Mouse (Mus musculus) cerebellum, postnatal 36 days (tissue): ENCODE data around the gene Nxph4.

Source experiments
- DNase-seq, 2 experiments: peaks; one replicate each; pipeline ENCODE4 v3.0.0; 2021 to 2022; ENCODE audit warnings: mixed read lengths in 2 of 2

The Nxph4 gene

DNA sequence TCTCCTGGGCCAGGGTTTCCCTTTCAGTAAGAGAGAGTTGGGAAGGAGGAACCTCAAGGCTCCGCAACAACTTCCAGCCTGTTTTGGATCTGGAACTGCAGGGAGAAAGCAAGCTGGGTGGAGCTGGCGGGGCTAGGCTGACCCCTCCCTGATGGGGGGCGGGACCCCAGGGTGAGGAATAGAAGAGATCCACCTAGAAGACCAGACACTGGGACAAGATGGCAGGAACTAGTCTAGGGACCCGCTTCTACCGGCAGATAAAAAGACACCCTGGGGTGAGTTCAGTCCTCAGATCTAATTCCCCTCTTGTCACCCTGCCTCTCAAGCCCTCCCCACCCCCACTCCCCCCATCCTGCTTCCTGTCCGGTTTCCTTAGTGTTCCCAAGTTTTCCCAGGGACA, 19.6 kb downstream of the Nxph4 start, which contains the start of gene Ndufa4l2:
Gene Ndufa4l2 (plus strand): TSS at position 204 of the 400 bp plus-strand sequence.
- DNase-seq = no peak

- no peak for DNase-seq
Observed at GRCm38 (mm10) chr10:127514111-127514698, 20.2 kb downstream of the Nxph4 start.

GRCm38 (mm10) chr10:127513501-127514091, 20.8 kb downstream of the Nxph4 start:
- peak in 1 of 2 experiments; percentile 18 for DNase-seq

DNA sequence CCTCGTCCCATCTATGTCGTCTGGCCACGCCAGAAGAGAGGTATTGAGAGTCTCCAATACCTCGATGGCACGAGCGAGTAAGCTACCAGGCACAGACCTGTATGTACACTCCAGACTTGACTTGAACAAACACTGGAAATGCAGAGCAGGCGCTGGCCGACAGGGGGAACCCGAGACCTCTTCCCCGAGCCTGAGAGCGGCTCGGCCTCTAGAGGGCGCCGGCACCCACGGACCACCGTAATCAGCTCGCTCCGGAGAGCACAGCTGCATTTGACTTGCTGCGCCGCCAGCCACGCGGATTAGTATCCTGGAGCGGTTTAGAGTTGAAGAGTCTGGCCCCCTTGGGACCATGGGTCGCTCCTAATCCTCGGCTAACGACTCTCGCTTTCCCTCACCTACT, 21.5 kb downstream of the Nxph4 start:
- peak; percentile 93 to 98 for DNase-seq

GRCm38 (mm10) chr10:127512307-127512666, 22.1 kb downstream of the Nxph4 start:
- no peak for DNase-seq

GRCm38 (mm10) chr10:127511634-127512306, 22.6 kb downstream of the Nxph4 start:
- peak; percentile 85 to 91 for DNase-seq

DNA sequence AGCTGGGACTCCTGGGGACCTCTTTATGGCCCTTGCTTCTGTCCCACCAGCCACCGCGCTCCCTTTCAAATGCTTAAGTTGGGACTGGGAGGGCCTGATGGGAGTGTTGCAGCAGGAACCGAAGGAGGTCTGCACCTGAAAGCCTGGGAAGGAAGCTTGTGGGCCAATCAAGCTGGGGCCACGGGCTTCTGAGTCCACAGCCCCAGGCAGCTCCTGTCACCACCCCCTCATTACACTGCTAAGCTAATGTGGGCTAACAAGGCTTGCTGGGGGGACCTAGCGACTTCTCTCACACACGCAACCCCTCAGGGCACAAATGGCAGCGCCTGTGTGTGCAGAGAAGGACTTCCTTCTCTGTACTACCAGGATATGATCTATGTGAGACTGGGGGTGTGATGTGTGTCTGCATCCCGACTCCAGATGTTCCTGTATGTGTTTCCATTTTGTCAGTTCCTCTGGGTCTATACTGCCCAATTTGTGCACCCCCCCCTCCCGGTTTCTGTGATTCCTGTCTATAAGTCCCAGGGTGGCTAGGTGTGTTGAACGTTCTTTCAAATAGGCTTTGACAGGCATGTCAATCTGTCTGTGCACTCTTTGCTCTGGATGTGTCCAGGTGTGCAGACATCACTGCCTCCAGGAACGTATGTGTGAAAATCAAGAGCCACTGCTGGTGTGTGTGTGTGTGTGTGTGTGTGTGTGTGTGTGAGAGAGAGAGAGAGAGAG, 23.3 kb downstream of the Nxph4 start:
- DNase-seq = peak in 1 of 2 experiments; percentile 44

- DNase-seq = peak; percentile 44
Observed at GRCm38 (mm10) chr10:127509837-127510701, 24.3 kb downstream of the Nxph4 start.

DNA sequence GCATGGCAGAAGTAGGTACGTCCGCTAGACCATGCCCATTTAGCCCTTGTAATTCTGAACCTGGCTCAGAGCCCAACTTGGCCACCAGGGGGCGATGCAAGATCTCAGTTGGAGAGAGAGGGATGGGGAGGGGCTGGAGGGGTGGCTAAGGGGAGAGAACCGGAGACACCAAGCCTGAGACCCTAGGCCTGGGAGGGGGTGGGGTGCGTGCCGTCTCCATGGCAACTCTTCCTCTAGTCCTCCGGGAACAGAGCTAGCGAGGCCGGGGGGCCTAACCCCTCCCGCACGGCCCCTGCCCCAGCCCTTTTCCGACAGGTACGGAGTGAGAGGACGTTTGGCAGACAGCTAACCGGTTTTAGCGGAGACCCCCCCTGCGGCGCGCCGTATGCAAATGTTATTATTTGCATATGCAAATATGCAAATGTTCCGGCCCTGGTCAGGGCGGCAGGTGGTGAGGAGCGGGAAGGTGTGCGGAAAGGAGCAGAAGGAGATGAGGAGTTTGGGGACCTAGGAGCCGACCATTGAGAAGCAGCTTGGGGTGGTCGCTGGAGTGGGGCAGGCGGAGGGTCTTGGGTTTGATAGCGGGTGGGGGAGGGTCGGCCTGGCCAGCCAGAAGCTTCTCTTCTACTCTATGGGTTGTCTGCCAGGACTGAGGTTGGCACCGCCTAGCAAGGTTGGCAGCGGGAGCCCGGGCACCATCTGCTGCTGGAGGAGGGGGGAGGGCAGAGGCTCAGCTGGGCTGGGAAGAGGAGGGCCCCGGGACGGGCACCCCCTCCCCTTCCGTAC, 25.1 kb downstream of the Nxph4 start:
- peak; percentile 95 to 96 for DNase-seq

DNA sequence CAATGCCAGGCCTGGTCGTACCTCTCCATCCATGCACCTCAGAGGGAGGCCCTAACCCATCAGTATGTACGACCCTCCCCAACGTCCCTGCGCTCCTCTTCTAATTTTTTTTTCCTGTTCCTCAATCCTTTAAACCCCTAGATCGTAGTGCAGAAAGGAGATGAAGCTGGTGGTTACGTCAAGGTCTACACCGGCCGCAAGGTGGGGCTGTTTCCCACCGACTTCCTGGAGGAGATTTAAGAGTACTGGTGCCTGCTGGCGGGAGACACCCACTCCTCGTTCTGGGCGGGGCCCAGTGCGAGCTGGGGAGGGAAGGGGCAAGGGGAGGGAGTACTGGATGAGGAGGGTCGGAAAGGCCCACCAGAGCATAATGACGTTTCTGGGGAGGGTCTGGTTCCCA, 26.1 kb downstream of the Nxph4 start:
- DNase-seq = peak; percentile 85 to 89

DNA sequence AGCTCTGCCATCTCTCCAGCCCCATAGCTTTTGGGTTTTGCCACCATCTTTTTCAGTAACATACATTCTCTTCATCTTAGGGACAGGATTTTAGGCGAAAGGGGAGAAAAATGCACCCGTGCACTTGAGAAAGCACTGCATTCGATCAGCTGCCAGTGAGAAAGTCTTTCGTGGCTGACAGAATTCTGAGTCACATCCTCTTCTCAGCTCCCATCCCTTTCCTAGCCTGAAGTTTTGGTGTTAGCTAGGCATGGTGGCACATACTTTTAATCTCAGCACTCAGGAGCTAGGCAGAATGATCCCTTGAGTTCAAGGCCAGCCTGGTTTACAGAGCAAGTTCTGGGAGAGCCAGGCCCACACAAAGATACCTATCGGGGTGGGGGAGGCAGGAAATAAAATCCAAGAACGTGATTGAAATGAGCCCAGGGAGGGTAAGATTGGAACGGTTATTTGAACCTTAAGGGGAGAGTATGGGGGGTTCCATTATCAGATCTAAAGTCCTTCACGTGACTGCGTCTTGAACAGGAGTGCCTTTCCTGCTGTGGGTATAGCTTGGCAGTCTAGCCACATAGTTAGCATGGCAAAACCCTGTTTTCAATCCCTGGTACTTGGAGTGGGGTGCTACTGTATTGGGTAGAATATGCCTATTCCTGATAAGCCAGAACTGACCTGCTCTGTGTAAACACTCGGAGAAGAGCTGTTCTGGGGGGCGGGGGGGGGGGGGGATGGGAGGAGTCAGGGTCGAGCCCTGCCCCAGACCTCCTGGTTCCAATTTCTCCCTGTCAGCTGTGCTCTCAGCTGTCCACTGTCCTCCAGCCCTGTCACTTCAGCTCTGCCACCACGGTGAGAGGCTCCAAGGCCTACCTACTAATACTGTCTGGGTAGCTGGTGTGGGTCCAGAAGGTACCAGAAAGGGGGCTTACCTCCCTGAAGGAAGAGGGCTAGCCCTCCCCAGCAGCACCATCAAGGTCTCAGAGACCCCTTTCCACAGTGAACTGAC, 33.2 kb downstream of the Nxph4 start, which contains the start of gene Stac3:
Gene Stac3 (plus strand): TSS at position 793 of the 1,000 bp plus-strand sequence.
- DNase-seq = no peak

DNA sequence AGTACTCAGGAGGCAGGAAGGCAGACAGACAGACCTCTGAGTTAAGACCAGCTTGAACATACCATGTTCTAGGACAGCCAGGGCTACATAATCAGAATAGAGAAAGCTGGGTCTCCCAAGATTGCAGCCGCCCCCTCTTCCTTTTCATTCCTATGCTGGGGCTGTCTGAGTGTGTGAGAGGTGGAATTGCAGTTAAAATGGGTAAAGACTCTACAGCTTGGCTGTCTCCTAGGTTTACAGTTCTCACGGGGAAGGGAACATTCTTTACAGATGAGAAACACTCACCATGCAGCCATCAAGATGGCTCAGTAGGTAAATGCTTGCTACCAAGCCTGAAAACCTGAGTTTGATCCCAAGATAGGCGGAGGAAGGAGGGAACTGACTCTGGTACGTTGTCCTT, 34.3 kb downstream of the Nxph4 start:
- no peak for DNase-seq

- peak in 1 of 2 experiments; percentile 32 for DNase-seq
Observed at GRCm38 (mm10) chr10:127499516-127499915, 34.8 kb downstream of the Nxph4 start.

- no peak for DNase-seq
Observed at GRCm38 (mm10) chr10:127496156-127496555, 38.2 kb downstream of the Nxph4 start.

DNA sequence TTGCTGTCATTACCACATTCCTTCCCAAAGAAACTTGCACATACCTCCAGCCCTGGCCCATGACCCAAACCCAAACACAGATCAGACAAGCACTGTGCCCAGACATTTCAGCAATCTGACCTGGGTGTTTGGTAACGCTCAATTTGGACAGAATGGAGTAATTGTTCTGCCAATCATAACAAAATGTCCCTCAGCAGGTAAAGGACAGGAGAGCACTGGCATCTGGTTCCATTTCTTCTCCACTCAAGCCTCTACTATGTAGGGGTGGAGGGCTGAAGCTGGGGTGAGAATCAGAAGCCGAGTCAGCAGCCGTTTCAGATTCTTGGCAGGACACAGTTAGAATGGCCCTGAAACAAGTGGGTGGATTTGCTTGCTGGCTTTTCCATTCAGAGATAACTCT, 42.2 kb downstream of the Nxph4 start:
- no peak for DNase-seq

- peak in 1 of 2 experiments; percentile 45 for DNase-seq
Observed at GRCm38 (mm10) chr10:127491128-127491512, 43.2 kb downstream of the Nxph4 start.

DNA sequence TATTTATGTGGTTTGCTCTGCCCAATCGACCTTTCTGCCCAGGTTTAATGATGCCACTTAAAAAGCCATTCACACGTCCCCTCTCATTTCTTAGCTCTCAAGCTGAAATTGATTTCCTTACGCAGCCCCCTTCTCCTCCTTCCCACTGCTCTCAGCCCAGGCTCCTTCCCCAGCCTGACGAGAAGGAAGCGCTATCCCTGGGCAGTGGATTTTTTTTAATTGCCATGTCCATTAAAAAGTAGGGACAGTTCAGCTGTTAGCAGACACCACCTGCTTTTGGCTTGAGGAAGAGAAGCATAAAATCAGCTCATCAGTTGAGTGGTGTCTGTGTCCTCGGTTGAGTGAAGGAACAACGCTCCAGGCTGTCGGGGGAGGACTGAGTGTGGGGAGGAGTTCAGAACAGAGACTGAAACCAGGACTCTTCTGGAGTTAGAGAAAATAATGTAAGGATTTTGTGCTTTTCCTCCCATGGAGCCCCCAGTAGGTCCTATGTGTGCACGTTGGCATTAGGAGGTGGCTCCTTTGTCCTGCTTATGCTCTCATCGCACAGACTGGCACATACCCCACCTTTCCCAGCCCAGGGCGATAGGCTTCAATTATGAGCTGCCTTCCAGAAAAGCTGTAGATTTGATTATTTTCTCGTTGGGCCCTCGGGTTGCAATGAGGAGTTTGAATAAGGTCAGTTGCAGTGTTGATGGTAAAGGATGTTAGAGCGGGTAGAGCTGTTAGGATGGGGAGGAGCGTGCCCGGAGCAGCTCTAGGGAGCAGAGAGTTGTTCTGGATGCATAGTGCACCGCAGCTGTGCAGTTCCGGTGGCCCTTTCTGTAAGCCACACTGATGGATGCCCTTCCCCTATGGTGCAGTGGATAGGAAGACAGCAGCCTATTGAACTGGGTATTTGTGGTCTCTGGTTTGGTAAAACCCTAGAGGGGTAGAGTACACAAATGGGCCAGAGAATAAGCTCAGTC, 43.9 kb downstream of the Nxph4 start:
- DNase-seq = no peak

GRCm38 (mm10) chr10:127488856-127489255, 45.5 kb downstream of the Nxph4 start:
- no peak for DNase-seq

- DNase-seq = no peak
Observed at GRCm38 (mm10) chr10:127485235-127485634, 49.1 kb downstream of the Nxph4 start.
